Mouse (Mus musculus) thymus, postnatal 10 days (tissue): ENCODE measurements around the gene Kcnmb1.

Experiments used
- DNase-seq, 2 experiments: peaks; one replicate each; pipeline ENCODE4 v3.0.0; 2021; ENCODE audit warnings: low spot score in 2 of 2

Gene Kcnmb1

GRCm38 (mm10) chr11:34000416-34000815 is 37.6 kb downstream of the Kcnmb1 start:
- DNase-seq: no peak

GRCm38 (mm10) chr11:34001938-34002592 is 39.3 kb downstream of the Kcnmb1 start:
- DNase-seq: peak; percentile 61 to 77

GRCm38 (mm10) chr11:34002593-34002965 is 39.8 kb downstream of the Kcnmb1 start:
- DNase-seq: no peak

GRCm38 (mm10) chr11:34007616-34008015 is 44.8 kb downstream of the Kcnmb1 start:
- DNase-seq: no peak

- peak; percentile 57 to 61 for DNase-seq
Observed at GRCm38 (mm10) chr11:34008214-34008613, 45.4 kb downstream of the Kcnmb1 start.

- peak; percentile 80 to 86 for DNase-seq
Observed at GRCm38 (mm10) chr11:34008702-34009101, 45.9 kb downstream of the Kcnmb1 start.

- DNase-seq: peak; percentile 36 to 40
Observed at GRCm38 (mm10) chr11:34009316-34010087, 46.7 kb downstream of the Kcnmb1 start.

- peak in 1 of 2 experiments; percentile 20 for DNase-seq
Observed at GRCm38 (mm10) chr11:34010133-34010858, 47.5 kb downstream of the Kcnmb1 start.

GRCm38 (mm10) chr11:34010859-34011172 is 48.0 kb downstream of the Kcnmb1 start:
- DNase-seq: peak in 1 of 2 experiments; percentile 30

- no peak for DNase-seq
Observed at GRCm38 (mm10) chr11:34012007-34012652, 49.3 kb downstream of the Kcnmb1 start.
